Mouse (Mus musculus) 3134 (cell line): ENCODE measurements around the gene Klf16.

Source experiments
- DNase-seq: peaks from one replicate; pipeline ENCODE4 v3.0.0-alpha.2; 2011; ENCODE audit warnings: low spot score; ENCODE audit not compliant: insufficient read length; ENCODE audit errors: extremely low read depth

Gene Klf16

DNA sequence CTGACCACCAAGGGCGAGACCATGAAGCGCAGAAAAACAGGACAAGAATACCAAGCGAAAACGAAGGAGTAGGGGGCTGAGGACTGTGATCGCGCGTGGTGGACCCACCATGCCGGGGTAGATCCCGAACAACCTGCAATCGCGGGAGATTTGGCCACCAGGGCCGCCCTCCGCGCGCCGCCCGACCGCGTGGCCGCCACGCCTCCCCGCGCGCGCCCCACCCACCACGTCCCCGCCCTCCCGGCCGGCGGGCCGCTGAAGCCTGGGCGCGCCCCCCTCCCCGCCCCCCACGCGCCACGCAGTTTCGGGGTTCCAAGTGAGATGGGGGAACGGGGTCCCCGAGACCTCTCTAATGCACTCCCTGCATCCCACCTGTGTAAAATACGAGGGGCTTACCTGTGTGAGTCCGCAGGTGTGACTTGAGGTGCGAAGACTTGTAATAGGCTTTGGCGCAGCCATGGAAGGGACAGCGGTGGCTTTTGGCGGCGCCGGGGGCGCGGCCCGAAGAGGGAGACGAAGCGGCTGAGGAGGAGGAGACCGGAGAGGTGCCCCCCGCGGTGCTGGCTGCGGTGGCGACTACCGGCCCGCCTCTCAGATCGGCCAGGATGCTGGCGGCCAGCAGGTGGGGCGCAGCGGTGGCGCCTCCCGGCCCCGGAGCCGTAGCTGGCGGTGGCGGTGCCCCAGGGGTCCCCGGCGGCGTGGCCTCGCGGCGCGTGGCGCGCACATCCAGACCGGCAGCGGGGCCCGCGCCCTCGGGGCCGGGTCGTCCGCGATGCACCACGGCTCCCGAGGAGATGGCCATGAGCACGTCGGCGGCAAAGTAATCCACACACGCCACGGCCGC lies 548 bp downstream of the Klf16 start:
- DNase-seq = peak; percentile 76

DNA sequence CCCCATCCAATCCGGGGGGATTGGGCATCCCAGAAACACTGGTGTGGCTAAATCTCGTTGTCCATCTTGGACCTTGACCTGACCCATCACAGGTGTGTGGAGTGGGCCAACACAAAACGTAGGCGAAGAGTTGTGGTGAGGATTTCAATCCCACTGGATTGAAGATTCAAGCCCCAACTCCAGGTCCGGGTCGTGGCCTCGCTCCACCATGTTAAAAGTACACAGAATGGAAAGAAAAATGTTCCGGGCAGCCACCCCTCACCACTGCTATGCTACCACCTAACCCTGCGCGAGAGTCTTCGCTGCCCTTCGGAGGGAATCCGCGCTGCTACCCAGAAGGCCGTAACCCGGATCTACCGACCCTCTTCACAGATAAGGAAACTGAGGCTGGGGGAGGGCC lies 1.2 kb downstream of the Klf16 start:
- DNase-seq = no peak

DNA sequence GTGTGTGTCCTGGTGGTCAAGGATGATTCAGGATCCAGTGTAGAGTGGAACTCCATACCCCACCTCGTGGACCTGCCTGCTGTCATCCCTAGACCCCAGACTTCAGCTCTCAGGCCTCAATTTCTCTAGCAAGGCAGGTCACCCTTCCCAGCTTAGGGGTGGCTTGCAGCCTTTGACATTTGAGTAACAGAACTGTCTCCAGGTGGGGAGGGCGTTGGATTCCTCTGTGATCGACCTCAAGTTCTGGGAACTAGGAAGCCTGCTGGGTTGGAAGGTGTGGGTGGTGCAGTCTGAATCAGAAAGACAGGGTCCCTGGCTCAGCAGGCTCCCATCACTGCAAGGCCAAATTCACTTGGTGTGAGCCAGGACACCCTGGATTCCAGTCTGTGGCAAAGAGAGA lies 2.2 kb downstream of the Klf16 start:
- DNase-seq = no peak

DNA sequence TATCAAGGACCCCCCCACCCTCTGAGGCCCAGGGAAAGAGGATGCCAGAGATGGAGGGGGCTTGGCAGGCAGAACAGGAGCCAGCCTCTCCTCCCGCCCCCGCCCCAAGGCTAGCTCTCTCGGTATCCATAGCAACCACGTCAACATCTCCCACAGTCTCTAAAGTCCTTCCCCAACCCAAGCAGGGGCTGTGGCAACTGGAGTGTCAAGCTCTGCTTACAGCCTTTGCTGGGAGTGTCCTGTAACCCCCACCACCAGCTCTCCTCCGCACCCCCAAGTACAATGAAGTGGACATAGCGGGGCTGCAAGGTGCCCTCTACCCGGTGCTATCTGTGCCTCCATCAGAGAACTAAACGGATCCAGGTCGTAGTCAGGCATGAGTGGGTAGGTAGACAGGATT lies 3.2 kb downstream of the Klf16 start:
- DNase-seq = no peak

DNA sequence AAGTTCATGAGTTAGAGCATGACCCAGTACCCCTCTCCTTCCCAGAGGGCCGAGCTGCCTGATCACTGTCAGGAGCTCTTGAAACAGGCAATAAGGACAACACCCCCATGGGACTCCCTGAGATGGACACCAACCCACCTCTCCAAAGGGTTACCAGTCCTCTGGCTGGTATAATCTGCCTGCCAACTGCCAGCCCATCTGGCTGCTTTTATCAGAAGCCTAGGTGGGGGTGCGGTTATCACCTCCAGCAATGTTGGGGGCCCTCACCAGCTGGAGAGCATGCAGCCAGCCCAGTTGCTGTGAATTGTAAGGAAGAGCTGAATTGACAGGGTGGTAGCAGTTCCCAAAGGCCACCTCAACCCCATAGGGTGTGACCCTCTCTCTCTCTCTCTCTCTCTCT lies 4.6 kb downstream of the Klf16 start:
- no peak for DNase-seq

DNA sequence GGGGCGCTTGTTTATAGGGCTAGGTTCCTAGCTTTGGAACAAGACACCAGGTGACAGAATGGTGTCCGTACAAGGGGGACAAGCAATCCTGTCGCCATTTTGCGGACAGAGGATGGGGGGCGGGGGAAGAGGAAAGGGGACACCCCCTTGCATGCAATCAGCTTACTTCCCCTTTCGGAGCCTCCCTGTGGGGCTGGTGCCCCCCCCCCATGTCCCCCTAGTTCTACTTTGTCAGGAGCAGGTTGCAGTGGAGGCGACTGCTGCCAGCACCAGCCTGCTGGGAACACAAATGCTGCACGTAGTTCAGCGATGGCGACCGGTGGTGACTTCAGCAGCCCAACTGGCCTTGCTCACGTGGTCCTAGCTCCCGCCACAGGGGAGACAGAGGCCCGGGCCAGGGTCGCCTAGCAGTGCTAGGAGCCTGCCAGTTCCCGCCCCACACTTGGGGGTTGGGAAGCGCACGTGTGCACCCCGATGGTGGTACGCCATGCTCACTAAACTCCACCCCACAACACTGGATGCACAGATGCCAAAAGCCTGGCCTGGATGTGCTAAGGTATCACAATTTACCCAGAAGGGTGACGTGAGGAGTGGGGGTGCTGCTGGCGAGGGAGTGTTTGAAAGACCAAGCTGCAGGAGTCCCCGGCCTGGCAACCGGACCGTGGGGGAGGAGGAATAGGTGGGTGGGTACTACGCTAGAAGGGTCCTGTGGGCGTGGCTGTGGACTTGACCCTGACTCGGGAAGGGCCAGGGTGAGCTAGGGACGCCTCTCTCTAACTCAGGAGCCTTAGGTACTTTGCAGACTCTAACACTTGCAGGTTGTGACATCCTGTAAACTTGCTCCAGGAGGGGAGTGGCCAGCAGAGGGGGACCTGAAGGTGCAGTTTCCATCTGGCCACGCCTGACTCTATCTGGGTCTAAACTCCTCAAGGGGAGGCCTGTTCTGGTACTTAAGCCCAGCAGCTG lies 6.0 kb downstream of the Klf16 start:
- no peak for DNase-seq

DNA sequence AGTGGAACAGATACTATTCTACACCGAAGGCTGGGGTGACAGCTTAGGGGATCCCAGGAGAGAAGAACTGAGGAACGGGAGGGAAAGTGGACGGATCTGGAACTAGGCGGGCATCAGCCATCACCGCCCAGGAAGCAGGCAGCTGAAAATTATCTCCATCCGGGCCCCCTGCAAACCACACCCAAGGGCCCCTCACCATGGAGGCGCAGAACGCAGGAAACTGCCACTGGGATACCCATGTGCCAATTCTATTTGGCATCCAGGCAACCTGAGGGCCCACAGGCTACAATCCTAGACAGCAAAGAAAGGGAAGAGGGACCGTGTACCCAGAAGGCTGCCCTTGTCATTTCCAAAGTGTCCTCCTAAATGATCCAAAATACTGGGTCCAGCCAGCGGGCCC lies 6.7 kb downstream of the Klf16 start:
- no peak for DNase-seq

DNA sequence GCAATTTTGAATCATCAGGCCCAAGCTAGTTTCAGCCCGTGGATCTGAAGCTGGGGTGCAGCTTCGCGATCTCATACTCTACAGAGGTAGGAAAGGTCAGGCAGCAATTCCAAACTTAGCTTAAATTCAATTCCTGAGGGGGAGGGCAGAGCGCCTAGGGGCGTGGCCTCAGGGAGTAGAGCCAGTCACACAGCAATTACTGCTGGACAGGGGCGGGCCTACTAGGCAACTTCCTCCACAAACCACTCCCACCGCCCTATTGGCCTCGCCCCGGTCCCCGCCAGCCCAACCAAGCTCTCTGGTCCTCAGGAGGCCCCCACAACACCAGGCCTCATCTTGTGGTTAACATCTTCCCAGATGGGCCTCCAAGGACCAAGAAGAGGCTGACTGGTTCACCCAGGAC lies 7.5 kb downstream of the Klf16 start:
- no peak for DNase-seq

DNA sequence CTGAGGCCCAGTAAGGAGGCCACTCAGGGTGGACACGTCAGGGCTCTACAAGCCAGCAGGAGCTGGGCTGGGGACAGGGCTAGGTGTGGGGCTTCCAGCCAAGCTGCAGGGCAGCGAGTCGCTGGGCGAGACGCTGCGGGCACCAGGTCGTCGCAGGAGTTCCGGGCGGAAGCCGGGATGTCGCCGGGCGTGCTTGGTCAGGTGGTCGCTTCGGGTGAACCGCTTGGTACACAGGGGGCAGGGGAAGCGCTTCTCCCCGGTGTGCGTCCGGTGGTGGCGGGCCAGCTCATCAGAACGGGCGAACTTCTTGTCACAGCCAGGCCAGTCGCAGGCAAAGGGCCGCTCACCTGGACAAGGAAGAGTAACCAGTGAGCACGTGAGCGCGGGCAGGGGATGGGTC lies 8.2 kb downstream of the Klf16 start:
- DNase-seq = no peak

DNA sequence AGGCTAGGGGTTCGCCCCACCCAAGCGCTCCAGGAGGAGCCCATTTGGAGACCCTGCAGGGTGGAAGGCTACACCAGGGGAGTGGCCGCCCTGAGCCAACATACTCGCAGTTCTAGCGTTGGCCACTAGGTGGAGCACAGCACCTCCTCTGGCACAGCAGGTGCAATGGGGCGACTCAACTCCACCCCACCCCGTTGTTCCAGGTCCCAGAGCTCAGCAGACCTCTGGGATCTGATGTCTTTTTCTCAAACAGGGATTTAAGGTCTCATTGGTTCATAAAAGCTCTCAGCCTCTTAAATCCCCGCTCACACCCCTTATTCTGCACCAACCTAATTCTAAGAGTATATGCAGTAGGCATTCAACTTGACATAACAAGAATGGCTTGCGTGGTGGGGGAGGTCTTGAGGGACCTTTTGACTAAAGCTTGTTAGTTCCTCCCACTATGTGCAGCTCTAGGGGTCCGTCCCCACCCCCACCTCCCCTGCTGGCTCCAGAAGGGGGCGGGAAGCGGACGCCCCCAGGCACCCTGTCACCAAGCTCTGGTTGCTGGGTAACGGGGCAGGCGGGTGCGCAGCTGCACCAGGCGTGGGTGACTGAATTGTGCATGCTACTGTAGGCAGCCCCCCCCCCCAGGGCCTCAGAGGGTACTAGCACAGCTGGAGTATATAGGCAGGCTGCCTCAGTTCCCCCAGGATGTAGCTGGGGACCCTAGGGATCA lies 10.6 kb downstream of the Klf16 start:
- peak; percentile 43 for DNase-seq

DNA sequence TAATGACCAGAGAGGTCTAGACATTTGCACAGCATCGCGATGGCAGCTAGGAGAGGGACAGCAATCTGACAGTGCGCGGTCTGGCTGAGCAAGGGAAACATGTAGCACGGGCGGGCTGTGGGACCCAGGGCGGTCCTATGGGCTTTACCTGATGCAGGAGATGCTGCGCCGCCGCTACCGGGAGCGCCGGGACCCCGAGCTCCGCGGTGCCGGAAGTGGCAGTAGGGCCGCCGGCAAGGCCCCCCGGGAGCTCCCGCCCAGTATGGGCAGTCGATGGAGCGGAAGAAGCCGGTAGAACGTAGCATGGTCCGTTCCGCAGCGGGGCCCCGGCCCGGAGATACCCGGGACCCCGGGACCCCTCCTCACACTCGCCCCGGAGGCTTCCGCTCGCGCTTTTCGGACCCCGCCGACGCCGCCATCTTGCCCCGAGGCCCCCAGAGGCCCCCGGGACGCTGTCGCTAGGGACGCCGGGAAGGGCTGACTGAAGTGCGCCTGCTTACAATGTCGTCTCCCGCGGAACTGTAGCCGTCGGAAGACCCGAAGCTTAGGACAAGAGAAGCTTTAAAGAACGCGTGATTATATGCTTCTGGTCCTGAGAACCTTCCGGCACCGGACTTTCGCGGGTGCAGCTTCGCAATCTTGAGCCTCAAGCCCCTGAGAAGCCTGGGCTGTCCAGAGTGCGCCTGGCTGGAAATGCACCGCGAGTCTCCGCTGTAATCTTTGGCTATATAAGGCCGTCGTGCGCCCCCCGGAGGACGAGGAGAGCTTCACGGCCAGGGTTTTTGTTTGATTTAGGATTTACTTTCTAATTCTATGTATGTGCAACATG lies 15.8 kb downstream of the Klf16 start, which contains the start of gene Rexo1:
Gene Rexo1 (minus strand): TSS at position 445 of the 829 bp plus-strand sequence.
- DNase-seq = peak; percentile 91

DNA sequence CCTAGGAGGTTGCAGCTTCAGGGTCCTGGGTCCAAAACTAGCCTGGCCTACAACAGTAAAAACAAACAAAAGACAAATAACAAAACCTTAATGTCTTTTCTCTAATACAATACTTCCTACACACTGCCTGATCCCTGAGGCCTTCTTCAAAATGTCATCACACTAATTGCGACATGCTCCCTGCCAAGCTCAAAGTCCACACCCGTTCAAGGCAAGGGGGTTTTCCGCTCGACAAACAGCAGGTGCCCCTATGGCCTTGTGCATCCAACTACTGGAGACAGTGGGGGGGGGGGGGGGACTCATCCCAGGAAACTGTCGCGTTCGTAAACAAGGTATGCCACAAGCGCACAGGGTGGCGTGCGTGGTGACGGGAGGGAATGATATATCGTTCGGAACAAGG lies 16.5 kb downstream of the Klf16 start:
- DNase-seq = no peak

DNA sequence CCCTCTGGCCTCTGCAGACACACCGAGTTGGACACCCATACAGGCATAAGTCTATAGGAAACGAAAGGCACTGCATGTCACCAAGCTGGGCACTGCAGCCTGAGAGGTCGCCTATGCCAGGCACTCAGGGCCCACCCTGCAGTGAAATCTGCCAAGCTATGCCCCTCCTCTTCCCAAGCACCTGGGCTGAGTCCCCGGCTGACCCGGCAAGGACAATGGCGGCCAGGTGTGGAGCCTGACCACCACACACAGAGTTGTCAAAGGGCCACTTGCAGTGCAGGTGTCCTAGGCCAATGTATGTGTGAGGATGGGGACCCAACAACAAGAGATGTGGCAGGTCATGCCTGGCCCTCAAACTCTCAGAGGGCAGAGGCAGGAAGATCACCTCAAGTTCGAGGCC lies 17.7 kb downstream of the Klf16 start:
- DNase-seq = no peak

DNA sequence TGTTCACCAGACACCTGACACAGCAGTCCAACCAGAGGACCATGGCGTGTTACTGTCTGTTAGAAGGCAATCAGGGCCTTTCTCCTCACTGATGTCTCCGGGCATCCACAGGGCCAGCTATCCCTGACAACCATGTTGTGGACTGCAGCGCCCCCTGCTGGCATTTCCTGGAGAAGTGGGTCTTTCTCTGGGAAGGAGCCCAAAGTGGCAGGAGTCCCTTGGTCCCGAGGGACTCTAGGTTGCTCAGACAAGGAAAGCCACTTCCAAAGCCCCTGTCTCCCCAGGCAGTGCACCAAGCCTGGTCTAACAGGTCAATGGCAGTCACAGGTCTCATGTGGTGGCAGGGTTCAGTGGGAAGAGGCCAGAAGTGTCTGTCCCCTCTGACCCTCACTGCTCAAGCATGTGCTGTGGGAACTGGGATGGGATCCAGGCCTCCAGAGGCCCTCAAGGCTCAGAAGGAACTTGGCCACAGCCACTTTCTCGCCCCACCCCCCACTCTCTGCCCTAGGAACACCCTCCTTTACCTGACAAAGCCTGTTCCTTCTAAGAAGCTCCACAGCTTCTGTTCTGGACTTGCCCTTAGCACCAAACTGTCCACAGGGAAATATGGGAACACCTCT lies 19.7 kb downstream of the Klf16 start:
- DNase-seq = peak; percentile 73

DNA sequence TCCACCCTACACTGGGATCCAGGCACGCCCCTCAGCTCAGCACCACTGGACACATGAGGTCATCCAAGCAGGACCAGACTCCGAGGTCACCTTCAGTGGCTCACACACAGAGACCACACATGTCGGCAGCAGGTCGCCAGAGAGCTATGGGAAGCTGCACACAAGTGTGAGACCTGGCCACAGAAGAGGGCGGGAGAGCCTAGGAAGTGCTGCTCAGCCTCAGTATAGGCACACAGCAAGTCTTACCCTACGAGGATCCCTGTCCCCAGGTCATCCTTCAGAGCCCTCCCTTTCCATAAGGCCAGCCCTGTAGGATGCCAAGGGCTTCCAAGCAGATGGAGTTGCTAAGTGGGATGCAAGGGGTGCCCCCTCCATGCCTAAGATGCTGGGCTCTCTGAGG lies 23.1 kb downstream of the Klf16 start:
- no peak for DNase-seq

DNA sequence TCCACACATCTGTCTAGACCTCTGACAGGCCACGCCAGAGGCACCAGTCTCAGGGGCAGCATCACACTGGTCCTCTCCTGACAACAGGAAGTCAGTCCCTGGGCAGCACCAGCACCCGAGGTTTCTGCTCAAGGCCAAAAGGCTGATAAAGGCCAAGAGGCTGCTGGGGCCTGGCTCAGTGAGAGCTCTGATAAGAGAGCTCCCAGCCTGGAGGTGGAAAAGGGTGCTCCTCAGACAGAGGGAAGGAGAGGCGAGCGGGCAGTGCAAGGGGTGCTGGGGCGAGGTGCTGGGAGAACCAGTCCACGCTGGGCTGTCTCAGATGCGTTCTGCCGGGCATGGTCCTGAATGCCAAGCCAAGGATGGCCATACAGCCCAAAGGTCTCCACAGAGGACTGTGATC lies 23.5 kb downstream of the Klf16 start:
- DNase-seq = no peak

DNA sequence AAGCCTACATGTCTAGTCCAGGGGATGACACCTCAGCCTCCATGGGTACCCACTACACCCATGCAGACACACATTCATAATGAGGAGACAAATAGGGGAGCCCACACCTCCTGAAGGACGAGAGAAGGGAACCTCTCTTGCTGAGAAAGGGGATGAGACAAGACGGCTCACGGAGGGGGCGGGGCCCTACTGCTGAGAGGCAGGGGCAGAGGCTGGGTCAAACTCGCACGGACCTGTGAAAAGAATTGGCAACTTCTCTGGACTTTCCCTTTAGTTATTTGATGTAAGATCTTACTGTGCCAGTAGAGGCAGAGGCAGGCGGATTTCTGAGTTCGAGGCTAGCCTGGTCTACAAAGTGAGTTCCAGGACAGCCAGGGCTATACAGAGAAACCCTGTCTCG lies 24.8 kb downstream of the Klf16 start:
- no peak for DNase-seq

DNA sequence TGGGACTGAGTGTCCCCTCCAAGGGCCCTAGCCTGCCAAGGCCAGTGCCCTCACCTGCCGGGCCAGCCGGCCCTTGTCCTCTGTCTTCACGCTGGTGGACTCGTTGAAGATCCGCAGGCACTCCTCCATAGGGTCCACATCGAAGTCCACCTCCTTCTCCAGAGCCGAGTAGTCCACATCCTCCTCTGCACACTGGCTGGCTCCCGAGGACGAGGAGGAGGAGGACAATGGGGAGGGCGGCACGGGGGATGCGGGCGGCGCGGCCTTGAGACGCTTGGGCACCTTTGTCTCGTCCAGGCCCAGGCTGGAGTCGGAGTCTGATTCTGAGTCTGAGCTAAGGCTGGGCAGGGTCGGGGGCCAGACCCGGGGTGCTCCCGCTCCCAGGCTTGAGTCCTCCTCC lies 27.8 kb downstream of the Klf16 start:
- no peak for DNase-seq

DNA sequence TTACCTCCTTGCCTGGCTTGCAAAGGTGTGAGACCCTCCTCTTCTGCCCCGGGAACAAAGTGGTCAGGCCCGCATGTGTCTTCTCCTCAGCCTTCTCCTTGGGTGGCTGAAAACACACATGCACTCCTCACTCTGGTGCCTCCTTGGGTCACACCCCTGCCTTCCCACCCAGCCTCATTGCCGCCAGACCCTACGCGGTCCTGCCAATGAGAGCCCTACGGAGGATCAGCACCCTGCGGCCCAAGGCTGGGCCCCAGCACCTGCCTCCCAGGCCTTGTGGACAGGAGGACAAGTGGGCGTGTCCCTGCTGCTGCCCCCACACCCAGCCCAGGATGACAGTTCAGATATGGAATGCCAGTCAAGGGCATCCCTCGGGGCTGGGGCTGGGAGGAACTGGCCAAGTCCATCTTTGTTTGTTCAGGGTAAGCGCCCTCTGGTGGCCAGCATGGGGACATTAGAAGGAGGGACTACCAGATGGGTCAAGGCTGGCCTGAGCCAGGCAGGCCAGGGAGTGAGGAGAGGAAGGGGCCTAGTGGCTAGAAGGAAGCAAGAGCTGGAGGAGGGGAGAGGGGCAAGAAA lies 28.6 kb downstream of the Klf16 start:
- DNase-seq = peak; percentile 57
